Mouse (Mus musculus) hindbrain, embryonic 10.5 days (tissue): ENCODE measurements around the gene A830018L16Rik. TPM values are rescaled to one million over a fixed set of nuclear protein-coding genes. Genes with fewer than 3 reads are reported as not detected.
A peak's percentile ranks its signal among the peaks of the same experiment; 100 is the strongest.

Experiments
- DNase-seq: peaks from one replicate; pipeline ENCODE4 v3.0.0-alpha.2; 2017; ENCODE audit warnings: low spot score
- H3K27ac ChIP-seq: fragments of 300-500 bp; sonication (generic); 2 replicates; pipeline ENCODE4 v1.5.1; 2016; ENCODE audit warnings: mild to moderate bottlenecking, moderate library complexity
- H3K27me3 ChIP-seq: fragments of 300-500 bp; sonication (generic); 2 replicates; pipeline ENCODE4 v1.6.1; 2016; ENCODE audit warnings: mild to moderate bottlenecking; ENCODE audit not compliant: poor library complexity, insufficient read depth, severe bottlenecking
- H3K36me3 ChIP-seq: fragments of 300-500 bp; sonication (generic); 2 replicates; pipeline ENCODE4 v1.6.1; 2016; ENCODE audit warnings: mild to moderate bottlenecking, moderate library complexity
- H3K4me1 ChIP-seq: fragments of 300-500 bp; sonication (generic); replicated peaks from 2 replicates; pipeline ENCODE4 v1.6.1; 2016; ENCODE audit warnings: mild to moderate bottlenecking
- H3K4me3 ChIP-seq: fragments of 300-500 bp; sonication (generic); 2 replicates; pipeline ENCODE4 v1.5.1; 2016; ENCODE audit warnings: mild to moderate bottlenecking, moderate library complexity
- H3K9me3 ChIP-seq: fragments of 300-500 bp; sonication (generic); 2 replicates; pipeline ENCODE4 v1.6.1; 2016; ENCODE audit warnings: mild to moderate bottlenecking, moderate library complexity
- WGBS: fragments of 180-500 bp; shearing (Covaris S2); methylation state at CpG from one replicate; pipeline ENCODE4 v1.1.7; 2016; 5-methylcytosine and 5-hydroxymethylcytosine counted together
- polyA plus RNA-seq: library from polyadenylated mRNA; unstranded; fragments of >200 nt; fragmentation: Nextera tagmentation; extraction: Ambion mirVana; gene quantifications from 2 replicates; pipeline ENCODE4 v1.2.1, GENCODE M21; 2016

The A830018L16Rik gene
- polyA plus RNA-seq, 1 experiment from 2014 or later, result 1.3 TPM

- Histone ChIP-seq H3K36me3 (no peaks in the 10 kb centered on the region), H3K9me3 (peaks cover 10% of the 10 kb centered on the region; the same call in 1 of the 2 replicates), H3K4me3 (no peak overlapping the region), H3K4me1 (no peaks in the 10 kb centered on the region), H3K27me3 (no peaks in the 10 kb centered on the region), H3K27ac (no peak overlapping the region)
- no peak for DNase-seq
These were observed 330.9 kb downstream of the A830018L16Rik start for GRCm38 (mm10) chr1:11744749-11745314.

GRCm38 (mm10) chr1:11748424-11748823, 334.5 kb downstream of the A830018L16Rik start:
- H3K4me1 ChIP-seq, result no peaks in the 10 kb centered on the region
- H3K4me3 ChIP-seq, result no peak overlapping the region
- H3K9me3 ChIP-seq, result peaks cover 10% of the 10 kb centered on the region; the same call in 1 of the 2 replicates
- no peak overlapping the region for H3K27ac ChIP-seq
- no peak for DNase-seq
- 37% methylated on average over 2 of the region's 2 CpGs for WGBS
- no peaks in the 10 kb centered on the region for H3K27me3 ChIP-seq
- H3K36me3 ChIP-seq, result no peaks in the 10 kb centered on the region

DNA sequence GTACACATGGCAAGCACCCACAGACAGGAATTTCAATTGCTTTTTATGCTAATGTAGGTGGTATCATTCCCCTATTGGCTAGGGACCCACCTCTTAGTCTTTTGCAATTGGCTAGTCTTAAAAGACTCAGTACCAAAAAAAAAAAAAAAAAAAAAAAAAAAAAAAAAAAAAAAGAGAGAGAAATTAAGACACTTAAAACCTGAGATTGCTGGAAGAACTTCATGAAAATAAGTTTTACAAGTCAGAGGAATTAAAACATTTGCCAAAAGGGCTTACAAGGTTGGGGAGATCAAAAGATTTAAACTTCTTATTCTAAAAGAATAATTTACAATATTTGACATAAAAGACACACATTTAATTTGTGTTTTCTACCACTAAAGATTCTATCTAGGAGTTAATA, 336.2 kb downstream of the A830018L16Rik start:
- Histone ChIP-seq H3K27me3 (no peaks in the 10 kb centered on the region), H3K27ac (no peak overlapping the region), H3K4me3 (no peak overlapping the region), H3K36me3 (no peaks in the 10 kb centered on the region), H3K4me1 (no peaks in the 10 kb centered on the region), H3K9me3 (peaks cover 10% of the 10 kb centered on the region; the same call in 1 of the 2 replicates)
- no peak for DNase-seq

DNA sequence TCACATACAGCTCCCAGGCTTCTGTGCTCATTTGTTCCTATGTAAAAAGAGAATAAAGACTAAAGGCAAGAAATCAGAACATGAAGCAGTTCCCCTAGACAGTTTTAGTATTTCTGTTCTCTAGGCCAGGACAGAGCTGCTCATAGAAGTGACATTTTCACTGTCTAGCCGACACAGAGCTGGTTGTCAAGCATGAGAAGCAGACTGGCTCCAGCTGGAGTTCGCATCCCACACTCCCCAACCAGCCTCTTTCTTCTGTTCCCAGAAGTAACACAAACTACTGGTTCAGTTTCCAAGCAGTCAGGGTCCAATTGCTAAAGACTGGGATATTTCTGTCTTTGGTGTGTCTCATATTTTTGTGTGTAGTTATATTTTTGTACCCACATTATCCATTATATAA, 336.7 kb downstream of the A830018L16Rik start:
- no peaks in the 10 kb centered on the region for H3K36me3 ChIP-seq
- H3K9me3 ChIP-seq, result peaks cover 10% of the 10 kb centered on the region; the same call in 1 of the 2 replicates
- H3K4me3 ChIP-seq, result no peak overlapping the region
- 77% methylated on average over 2 of the region's 2 CpGs for WGBS
- no peaks in the 10 kb centered on the region for H3K4me1 ChIP-seq
- H3K27ac ChIP-seq, result no peak overlapping the region
- no peak for DNase-seq
- H3K27me3 ChIP-seq, result no peaks in the 10 kb centered on the region

DNA sequence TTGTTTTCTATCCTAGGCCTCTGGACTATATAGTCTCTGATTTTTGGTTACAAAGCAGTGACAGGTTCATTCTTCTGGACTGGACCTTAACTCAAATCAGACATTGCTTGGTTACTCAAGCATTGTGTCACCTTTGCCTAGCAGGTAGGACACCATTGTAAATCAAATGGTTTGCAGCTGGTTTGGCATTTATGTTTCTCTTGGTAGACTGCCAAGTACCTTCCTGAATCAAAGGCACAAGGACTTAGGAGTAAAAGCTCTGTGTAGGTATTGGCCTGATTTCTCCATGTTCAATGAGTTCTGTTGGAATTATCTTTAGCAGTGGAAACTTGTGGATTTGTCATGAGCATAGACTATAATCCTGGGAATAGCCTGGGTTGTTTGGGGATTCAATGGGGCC, 338.1 kb downstream of the A830018L16Rik start:
- Histone ChIP-seq H3K27me3 (no peaks in the 10 kb centered on the region), H3K36me3 (no peaks in the 10 kb centered on the region), H3K9me3 (no peaks in the 10 kb centered on the region), H3K27ac (no peak overlapping the region), H3K4me3 (no peak overlapping the region), H3K4me1 (no peaks in the 10 kb centered on the region)
- DNase-seq, result no peak

- H3K4me1 ChIP-seq, result no peaks in the 10 kb centered on the region
- DNase-seq, result no peak
- H3K27me3 ChIP-seq, result no peaks in the 10 kb centered on the region
- no peak overlapping the region for H3K4me3 ChIP-seq
- H3K9me3 ChIP-seq, result no peaks in the 10 kb centered on the region
- no peak overlapping the region for H3K27ac ChIP-seq
- WGBS, result 84% methylated on average over 1 of the region's 1 CpGs
- H3K36me3 ChIP-seq, result no peaks in the 10 kb centered on the region
These were observed 374.4 kb downstream of the A830018L16Rik start for GRCm38 (mm10) chr1:11788264-11788663.

DNA sequence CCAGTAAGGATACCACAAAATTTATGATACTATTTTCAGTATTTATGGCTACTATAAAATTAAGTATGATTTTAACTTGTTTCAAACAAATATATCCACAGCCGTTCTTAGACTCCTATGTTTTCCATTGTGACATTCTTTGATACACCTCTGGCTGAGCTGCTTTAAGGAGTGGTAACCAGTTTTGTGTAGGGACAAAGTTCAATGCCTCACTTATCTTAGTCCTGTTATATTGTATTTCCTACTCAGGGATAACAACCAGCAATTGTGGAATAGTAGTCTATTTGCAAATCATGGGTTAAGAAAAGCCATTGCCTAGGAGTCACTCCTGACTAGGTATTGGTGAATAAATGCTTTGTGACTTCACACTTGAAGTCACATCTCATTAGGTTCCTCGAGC, 378.9 kb downstream of the A830018L16Rik start:
- DNase-seq, result no peak
- Histone ChIP-seq H3K4me3 (no peak overlapping the region), H3K9me3 (no peaks in the 10 kb centered on the region), H3K4me1 (no peaks in the 10 kb centered on the region), H3K27me3 (no peaks in the 10 kb centered on the region), H3K36me3 (no peaks in the 10 kb centered on the region), H3K27ac (no peak overlapping the region)
- 72% methylated on average over 2 of the region's 2 CpGs for WGBS

GRCm38 (mm10) chr1:11795666-11796065, 381.8 kb downstream of the A830018L16Rik start:
- 74% methylated on average over 2 of the region's 2 CpGs for WGBS
- no peak for DNase-seq
- no peak overlapping the region for H3K27ac ChIP-seq
- H3K27me3 ChIP-seq, result no peaks in the 10 kb centered on the region
- H3K4me1 ChIP-seq, result no peaks in the 10 kb centered on the region
- no peaks in the 10 kb centered on the region for H3K36me3 ChIP-seq
- no peaks in the 10 kb centered on the region for H3K9me3 ChIP-seq
- no peak overlapping the region for H3K4me3 ChIP-seq

DNA sequence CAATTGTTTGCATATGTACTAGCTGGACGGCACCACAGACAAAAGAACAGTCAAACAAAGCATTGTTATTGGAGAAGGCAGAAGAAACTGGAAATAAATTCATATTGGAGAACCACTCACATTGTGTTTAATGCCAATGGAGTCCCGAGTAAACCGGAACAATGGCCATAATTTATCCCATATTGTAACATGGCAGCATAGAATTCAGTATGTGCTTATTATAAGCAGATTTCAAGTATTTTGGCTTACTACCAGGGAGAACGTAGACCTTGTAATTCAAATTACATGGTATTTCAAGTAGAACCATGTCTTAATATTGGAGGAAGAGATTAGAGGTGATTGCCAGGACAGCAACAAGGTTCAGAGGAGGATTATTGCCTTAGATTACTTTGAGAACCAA, 458.9 kb downstream of the A830018L16Rik start:
- Histone ChIP-seq H3K4me1 (no peaks in the 10 kb centered on the region), H3K36me3 (no peaks in the 10 kb centered on the region), H3K27ac (no peak overlapping the region), H3K4me3 (no peak overlapping the region), H3K27me3 (no peaks in the 10 kb centered on the region), H3K9me3 (no peaks in the 10 kb centered on the region)
- 83% methylated on average over 4 of the region's 4 CpGs for WGBS
- no peak for DNase-seq

DNA sequence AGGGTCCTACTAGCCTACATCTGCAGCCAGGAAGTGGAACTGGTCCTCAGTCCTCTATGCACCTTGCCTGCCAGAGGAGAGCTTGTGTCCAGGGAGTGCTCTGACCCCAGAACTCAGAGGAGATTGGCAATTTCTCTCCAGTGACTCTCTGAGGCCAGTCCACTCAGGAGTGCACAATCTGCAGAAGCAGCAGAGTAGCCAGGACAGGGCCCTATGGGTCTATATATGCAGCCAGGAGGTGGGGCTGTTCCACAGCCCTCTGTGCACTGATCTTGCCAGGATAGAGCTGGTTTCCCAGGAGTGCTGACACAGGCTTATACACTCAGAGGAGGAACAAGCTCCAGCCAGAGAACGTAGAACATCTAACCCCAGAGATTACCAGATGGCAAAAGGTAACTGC, 459.7 kb downstream of the A830018L16Rik start:
- H3K4me1 ChIP-seq, result no peaks in the 10 kb centered on the region
- WGBS, result 69% methylated on average over 1 of the region's 1 CpGs
- H3K9me3 ChIP-seq, result no peaks in the 10 kb centered on the region
- H3K27ac ChIP-seq, result no peak overlapping the region
- DNase-seq, result no peak
- H3K4me3 ChIP-seq, result no peak overlapping the region
- no peaks in the 10 kb centered on the region for H3K36me3 ChIP-seq
- no peaks in the 10 kb centered on the region for H3K27me3 ChIP-seq

DNA sequence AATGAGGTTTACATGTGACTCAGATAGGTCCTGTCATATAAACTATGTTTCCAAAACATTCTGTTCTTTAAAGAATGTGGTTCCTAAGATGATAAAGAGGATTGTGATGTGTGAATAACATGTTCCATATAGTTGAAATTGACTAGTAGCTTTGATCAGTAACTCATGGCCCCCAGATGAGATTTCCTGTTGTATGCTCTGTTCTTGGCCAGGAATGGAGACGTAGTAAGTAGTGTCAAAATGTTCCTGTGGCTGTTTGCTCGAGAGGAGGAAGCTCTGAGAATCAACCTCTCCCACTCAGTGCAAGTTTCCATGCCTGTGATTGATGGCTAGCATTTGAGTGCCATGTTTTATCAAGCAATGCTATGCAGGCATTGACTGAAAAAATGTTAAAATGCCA, 467.8 kb downstream of the A830018L16Rik start:
- Histone ChIP-seq H3K36me3 (no peaks in the 10 kb centered on the region), H3K4me1 (no peaks in the 10 kb centered on the region), H3K9me3 (no peaks in the 10 kb centered on the region), H3K27ac (no peak overlapping the region), H3K4me3 (no peak overlapping the region), H3K27me3 (no peaks in the 10 kb centered on the region)
- WGBS, result 60% methylated on average over 2 of the region's 2 CpGs
- no peak for DNase-seq

- Histone ChIP-seq H3K36me3 (no peaks in the 10 kb centered on the region), H3K27me3 (no peaks in the 10 kb centered on the region), H3K4me1 (no peaks in the 10 kb centered on the region), H3K27ac (no peak overlapping the region), H3K4me3 (no peak overlapping the region), H3K9me3 (no peaks in the 10 kb centered on the region)
- 85% methylated on average over 3 of the region's 3 CpGs for WGBS
- DNase-seq, result no peak
These were observed 481.8 kb downstream of the A830018L16Rik start for GRCm38 (mm10) chr1:11895715-11896114.

DNA sequence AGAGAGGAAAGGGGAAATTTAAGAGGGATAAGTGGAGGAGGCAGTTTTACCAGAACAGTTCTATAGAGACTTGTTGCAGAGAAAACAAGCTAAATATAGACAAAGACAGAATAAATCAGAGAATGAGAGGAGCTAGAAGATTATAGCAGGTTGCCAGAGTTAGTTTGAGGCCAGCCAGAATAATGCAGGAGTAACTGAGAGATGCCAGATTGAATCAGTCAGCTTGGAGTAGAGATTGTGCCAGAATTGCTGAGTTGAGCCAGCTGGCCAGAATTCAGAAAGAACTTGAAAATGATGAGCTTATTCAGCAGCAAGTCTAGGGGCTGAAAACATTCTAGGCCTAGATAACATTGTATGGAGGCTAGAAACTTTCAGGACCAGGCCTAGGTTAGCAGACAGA, 502.0 kb downstream of the A830018L16Rik start:
- Histone ChIP-seq H3K4me1 (no peaks in the 10 kb centered on the region), H3K27me3 (no peaks in the 10 kb centered on the region), H3K36me3 (no peaks in the 10 kb centered on the region), H3K27ac (no peak overlapping the region), H3K9me3 (peaks cover 14% of the 10 kb centered on the region; the same call in 1 of the 2 replicates), H3K4me3 (no peak overlapping the region)
- DNase-seq, result no peak

- peak; percentile 5 for DNase-seq
- Histone ChIP-seq H3K4me3 (no peak overlapping the region), H3K27ac (no peak overlapping the region), H3K9me3 (no peaks in the 10 kb centered on the region), H3K36me3 (no peaks in the 10 kb centered on the region), H3K4me1 (no peaks in the 10 kb centered on the region), H3K27me3 (no peaks in the 10 kb centered on the region)
- 76% methylated on average over 9 of the region's 9 CpGs for WGBS
These were observed 523.1 kb downstream of the A830018L16Rik start for GRCm38 (mm10) chr1:11936984-11937383.
